Mouse (Mus musculus) neural tube, embryonic 14.5 days (tissue): Measurements from ENCODE around the gene Cox16. TPM values are rescaled to one million over a fixed set of nuclear protein-coding genes. Genes with fewer than 3 reads are reported as not detected.
"Not testable (repeated sequence)": the region's sequence is repeated elsewhere in the genome, so short reads cannot be mapped to it uniquely, and the experiment has no call there.

Source experiments
- ATAC-seq: fragments of 200-750 bp; cut with Nextera tagmentation; 2 replicates; pipeline ENCODE4 v1.8.0; 2017; ENCODE audit warnings: low read depth, mild to moderate bottlenecking, moderate TSS enrichment, moderate library complexity
- H3K27ac ChIP-seq: fragments of 300-500 bp; sonication (generic); 2 replicates; pipeline ENCODE4 v1.5.1; 2014; ENCODE audit warnings: low read depth, mild to moderate bottlenecking, control low read depth, low read length, moderate library complexity, mixed read lengths
- H3K27me3 ChIP-seq: fragments of 300-500 bp; sonication (generic); 2 replicates; pipeline ENCODE4 v1.6.1; 2014; ENCODE audit warnings: low read length; ENCODE audit not compliant: control insufficient read depth, insufficient read depth
- H3K36me3 ChIP-seq: fragments of 300-500 bp; sonication (generic); 2 replicates; pipeline ENCODE4 v1.6.1; 2014; ENCODE audit warnings: low read length, mixed read lengths; ENCODE audit not compliant: control insufficient read depth, insufficient read depth
- H3K4me1 ChIP-seq: fragments of 300-500 bp; sonication (generic); 2 replicates; pipeline ENCODE4 v1.6.1; 2014; ENCODE audit warnings: low read length; ENCODE audit not compliant: control insufficient read depth, insufficient read depth
- H3K4me2 ChIP-seq: fragments of 300-500 bp; sonication (generic); 2 replicates; pipeline ENCODE4 v1.6.1; 2014; ENCODE audit warnings: mild to moderate bottlenecking, low read depth, low read length, control low read depth
- H3K4me3 ChIP-seq: fragments of 300-500 bp; sonication (generic); 2 replicates; pipeline ENCODE4 v1.5.1; 2014; ENCODE audit warnings: low read depth, low read length, control low read depth, mixed read lengths
- H3K9ac ChIP-seq: fragments of 300-500 bp; sonication (generic); replicated peaks from 2 replicates; pipeline ENCODE4 v1.6.1; 2014; ENCODE audit warnings: low read depth, mild to moderate bottlenecking, control low read depth, low read length, mixed read lengths
- H3K9me3 ChIP-seq: fragments of 300-500 bp; sonication (generic); 2 replicates; pipeline ENCODE4 v1.6.1; 2016; ENCODE audit warnings: low read length; ENCODE audit not compliant: control insufficient read depth
- WGBS: fragments of 180-500 bp; shearing (Covaris S2); extraction: QIAGEN DNeasy Blood & Tissue Kit; methylation state at CpG from one replicate; pipeline ENCODE4 v1.1.7; 2014; 5-methylcytosine and 5-hydroxymethylcytosine counted together
- polyA plus RNA-seq: library from polyadenylated mRNA; unstranded; fragments of >200 nt; fragmentation: Nextera tagmentation; extraction: Ambion mirVana; gene quantifications from 2 replicates; pipeline ENCODE4 v1.2.1, GENCODE M21; 2014

Gene Cox16
- polyA plus RNA-seq, 1 experiment from 2014 or later = 138 TPM

GRCm38 (mm10) chr12:81459051-81459450, 25.9 kb downstream of the Cox16 start:
- not testable (repeated sequence) for H3K27ac ChIP-seq, H3K4me1 ChIP-seq, H3K9ac ChIP-seq, H3K27me3 ChIP-seq, H3K4me3 ChIP-seq, ATAC-seq, H3K9me3 ChIP-seq, H3K36me3 ChIP-seq, H3K4me2 ChIP-seq
- WGBS = 98% methylated on average over 7 of the region's 7 CpGs

- H3K9me3 ChIP-seq, H3K4me1 ChIP-seq, H3K36me3 ChIP-seq, H3K4me3 ChIP-seq, H3K27me3 ChIP-seq, H3K27ac ChIP-seq, H3K9ac ChIP-seq, H3K4me2 ChIP-seq, ATAC-seq: not testable (repeated sequence)
- 92% methylated on average over 9 of the region's 9 CpGs for WGBS
Measured at GRCm38 (mm10) chr12:81438985-81439384, 45.9 kb downstream of the Cox16 start.

GRCm38 (mm10) chr12:81434778-81435177, 50.1 kb downstream of the Cox16 start:
- WGBS = 92% methylated on average over 2 of the region's 2 CpGs
- ATAC-seq = not testable (repeated sequence)

GRCm38 (mm10) chr12:81421846-81422245, 63.1 kb downstream of the Cox16 start, which contains the start of gene Adam4:
Gene Adam4, minus strand, starts transcription at chr12:81421946.
- ATAC-seq = no peak
- H3K4me3 ChIP-seq = no peak within 1 kb of the TSS
- no peak within 1 kb of the TSS for H3K27ac ChIP-seq
- no peak within 1 kb of the TSS for H3K9ac ChIP-seq
- no peaks in the 10 kb centered on the region for H3K36me3 ChIP-seq
- no peaks in the 10 kb centered on the region for H3K9me3 ChIP-seq
- WGBS = 87% methylated on average over 1 of the region's 1 CpGs
- H3K4me1 ChIP-seq = no peaks in the 10 kb centered on the region
- H3K4me2 ChIP-seq = no peak within 1 kb of the TSS
- no peaks in the 10 kb centered on the region for H3K27me3 ChIP-seq

More at GRCm38 (mm10) chr12:81434778-81435177, 50.1 kb downstream of the Cox16 start:
- H3K36me3 ChIP-seq, H3K27me3 ChIP-seq, H3K4me2 ChIP-seq, H3K4me3 ChIP-seq, H3K9ac ChIP-seq, H3K4me1 ChIP-seq, H3K27ac ChIP-seq, H3K9me3 ChIP-seq: not testable (repeated sequence)

- no peak overlapping the region for H3K4me2 ChIP-seq
- no peaks in the 10 kb centered on the region for H3K36me3 ChIP-seq
- ATAC-seq = no peak
- no peak overlapping the region for H3K4me3 ChIP-seq
- H3K27ac ChIP-seq = no peak overlapping the region
- no peaks in the 10 kb centered on the region for H3K4me1 ChIP-seq
- WGBS = 91% methylated on average over 3 of the region's 3 CpGs
- no peaks in the 10 kb centered on the region for H3K27me3 ChIP-seq
- H3K9ac ChIP-seq = no peak overlapping the region
- H3K9me3 ChIP-seq = no peaks in the 10 kb centered on the region
Measured at GRCm38 (mm10) chr12:81413211-81413610, 71.7 kb downstream of the Cox16 start.

- Histone ChIP-seq H3K9me3 (no peaks in the 10 kb centered on the region), H3K4me1 (no peaks in the 10 kb centered on the region), H3K36me3 (no peaks in the 10 kb centered on the region), H3K4me3 (no peak overlapping the region), H3K4me2 (no peak overlapping the region), H3K9ac (no peak overlapping the region), H3K27me3 (no peaks in the 10 kb centered on the region), H3K27ac (no peak overlapping the region)
- ATAC-seq = no peak
- 84% methylated on average over 3 of the region's 3 CpGs for WGBS
Measured at GRCm38 (mm10) chr12:81408966-81409365, 76.0 kb downstream of the Cox16 start.

GRCm38 (mm10) chr12:81402187-81402586, 82.7 kb downstream of the Cox16 start:
- ATAC-seq = 0 out of 2 replicates have a peak, but pooled peaks have one; percentile 51
- Histone ChIP-seq H3K4me3 (no peak overlapping the region), H3K36me3 (no peaks in the 10 kb centered on the region), H3K9ac (no peak overlapping the region), H3K9me3 (no peaks in the 10 kb centered on the region), H3K27ac (no peak overlapping the region), H3K4me2 (no peak overlapping the region), H3K27me3 (no peaks in the 10 kb centered on the region), H3K4me1 (no peaks in the 10 kb centered on the region)
- WGBS = 20% methylated on average over 1 of the region's 1 CpGs

GRCm38 (mm10) chr12:81379364-81379763, 105.6 kb downstream of the Cox16 start, which contains the start of gene Gm4787:
Gene Gm4787, minus strand, starts transcription at chr12:81379464.
- H3K36me3 ChIP-seq, H3K4me3 ChIP-seq, H3K9ac ChIP-seq, ATAC-seq, H3K4me1 ChIP-seq, H3K4me2 ChIP-seq, H3K27me3 ChIP-seq, H3K27ac ChIP-seq, H3K9me3 ChIP-seq: not testable (repeated sequence)
- 84% methylated on average over 1 of the region's 1 CpGs for WGBS

GRCm38 (mm10) chr12:81333841-81334240, 151.1 kb downstream of the Cox16 start:
- 59% methylated on average over 5 of the region's 5 CpGs for WGBS
- ATAC-seq = no peak
- peaks cover 3% of the 10 kb centered on the region; the same call in 1 of the 2 replicates for H3K4me1 ChIP-seq
- H3K9ac ChIP-seq = 0 out of 2 replicates have a peak overlapping the region, but pooled peaks have one; percentile 8
- no peaks in the 10 kb centered on the region for H3K9me3 ChIP-seq
- no peaks in the 10 kb centered on the region for H3K36me3 ChIP-seq
- H3K27me3 ChIP-seq = no peaks in the 10 kb centered on the region
- peak overlapping the region; percentile 75 for H3K4me2 ChIP-seq
- no peak overlapping the region for H3K27ac ChIP-seq
- peak overlapping the region; percentile 63 for H3K4me3 ChIP-seq
